Mouse (Mus musculus): ENCODE measurements around the gene Gm45234.

DNA sequence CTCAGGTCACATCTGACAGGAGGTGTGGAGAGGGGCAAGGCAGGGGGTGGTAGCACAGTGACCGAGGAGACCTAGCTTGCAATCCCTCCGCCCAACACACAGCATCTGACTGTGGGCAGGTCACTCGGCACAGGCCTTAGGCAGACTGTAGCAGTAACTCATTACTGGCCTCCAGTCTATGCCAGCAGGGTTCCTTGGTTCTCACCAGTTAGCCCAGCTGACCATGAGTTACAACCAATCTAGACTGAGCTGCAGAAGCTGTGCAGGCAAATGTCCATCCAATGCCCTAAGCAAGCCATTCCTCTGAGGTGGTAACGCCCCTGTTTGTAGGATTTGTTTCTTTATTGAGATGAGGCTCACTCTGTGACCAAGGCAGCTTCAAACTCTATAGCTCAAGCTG, 56.5 kb downstream of the Gm45234 start:
- no peak for TF ChIP-seq CTCF (IDR thresholded peaks at IDR 0.05; ENCODE audit: low read depth)
- no peak for TF ChIP-seq EP300 (IDR thresholded peaks at IDR 0.05; ENCODE audit: low read depth)

Data from liver, postnatal 0 days (tissue).